Mouse (Mus musculus) heart, postnatal 4 days (tissue): Measurements from ENCODE around the gene Dntt. TPM values are rescaled to one million over a fixed set of nuclear protein-coding genes. Genes with fewer than 3 reads are reported as not detected.

Experiments
- DNase-seq: peaks from one replicate; pipeline ENCODE4 v3.0.0; 2021
- total RNA-seq, 2 experiments: library from RNA; stranded (reverse); gene quantifications; 2 replicates each; pipeline ENCODE4 v1.2.3; 2021

Gene Dntt
- total RNA-seq, 2 experiments from 2014 or later: not detected

- DNase-seq: no peak
Measured at GRCm38 (mm10) chr19:41011676-41012075, 17.4 kb upstream of the Dntt start.

- no peak for DNase-seq
Measured at GRCm38 (mm10) chr19:41013591-41013990, 15.5 kb upstream of the Dntt start.

GRCm38 (mm10) chr19:41014003-41014402, 15.1 kb upstream of the Dntt start:
- DNase-seq: peak; percentile 18

GRCm38 (mm10) chr19:41015951-41016716, 12.9 kb upstream of the Dntt start:
- DNase-seq: peak; percentile 65

GRCm38 (mm10) chr19:41019164-41019675, 9.9 kb upstream of the Dntt start:
- DNase-seq: no peak

- no peak for DNase-seq
Measured at GRCm38 (mm10) chr19:41020537-41020936, 8.5 kb upstream of the Dntt start.

GRCm38 (mm10) chr19:41022244-41022643, 6.8 kb upstream of the Dntt start:
- DNase-seq: no peak

GRCm38 (mm10) chr19:41026551-41026950, 2.5 kb upstream of the Dntt start:
- no peak for DNase-seq

GRCm38 (mm10) chr19:41027024-41027423, 2.1 kb upstream of the Dntt start:
- no peak for DNase-seq

GRCm38 (mm10) chr19:41027601-41028000, 1.5 kb upstream of the Dntt start:
- DNase-seq: no peak

GRCm38 (mm10) chr19:41030161-41030560, 1.1 kb downstream of the Dntt start:
- DNase-seq: no peak

- DNase-seq: no peak
Measured at GRCm38 (mm10) chr19:41031009-41031408, 1.9 kb downstream of the Dntt start.

- DNase-seq: no peak
Measured at GRCm38 (mm10) chr19:41031869-41032268, 2.8 kb downstream of the Dntt start.

GRCm38 (mm10) chr19:41035809-41036551, 6.9 kb downstream of the Dntt start:
- no peak for DNase-seq

GRCm38 (mm10) chr19:41039110-41039509, 10.0 kb downstream of the Dntt start:
- DNase-seq: no peak

GRCm38 (mm10) chr19:41045091-41045770, 16.2 kb downstream of the Dntt start:
- DNase-seq: no peak

GRCm38 (mm10) chr19:41047437-41048186, 18.5 kb downstream of the Dntt start:
- no peak for DNase-seq

- DNase-seq: no peak
Measured at GRCm38 (mm10) chr19:41048187-41048559, 19.1 kb downstream of the Dntt start.

- DNase-seq: no peak
Measured at GRCm38 (mm10) chr19:41051714-41052113, 22.6 kb downstream of the Dntt start.

GRCm38 (mm10) chr19:41052247-41052646, 23.2 kb downstream of the Dntt start:
- DNase-seq: no peak

- peak; percentile 17 for DNase-seq
Measured at GRCm38 (mm10) chr19:41053530-41053929, 24.5 kb downstream of the Dntt start.

GRCm38 (mm10) chr19:41054702-41055101, 25.6 kb downstream of the Dntt start:
- no peak for DNase-seq
